Mouse (Mus musculus): ENCODE data around the gene Ttc7b.

- no peak for TF ChIP-seq CEBPB (IDR thresholded peaks at IDR 0.05; ENCODE audit: low read depth)
- no peak for TF ChIP-seq MYOD1 (IDR thresholded peaks at IDR 0.05; ENCODE audit: control insufficient read depth, insufficient read length, low read depth)
- no peak for TF ChIP-seq CTCF (IDR thresholded peaks at IDR 0.05; ENCODE audit: control insufficient read depth, insufficient read depth, insufficient read length)
- no peak for TF ChIP-seq FOSL1 (IDR thresholded peaks at IDR 0.05; ENCODE audit: insufficient read depth, low read length, poor library complexity, severe bottlenecking)
- no peak for TF ChIP-seq USF1 (IDR thresholded peaks at IDR 0.05; ENCODE audit: low read depth)
Observed at GRCm38 (mm10) chr12:100397432-100398146, 123.0 kb downstream of the Ttc7b start.

All from C2C12 (cell line).